Mouse (Mus musculus) liver, postnatal 0 days (tissue): Measurements from ENCODE around the gene Pitpnm2. TPM values are rescaled to one million over a fixed set of nuclear protein-coding genes. Genes with fewer than 3 reads are reported as not detected.

Source experiments
- ATAC-seq: fragments of 200-750 bp; cut with Nextera tagmentation; 2 replicates; pipeline ENCODE4 v1.8.0; 2017; ENCODE audit warnings: mild to moderate bottlenecking, moderate library complexity
- DNase-seq: peaks from one replicate; pipeline ENCODE4 v3.0.0-alpha.2; 2016
- H3K27ac ChIP-seq: fragments of 300-500 bp; sonication (generic); 2 replicates; pipeline ENCODE4 v1.5.1; 2014; ENCODE audit warnings: antibody characterized with exemption, moderate library complexity, mild to moderate bottlenecking, low read depth
- H3K27me3 ChIP-seq: fragments of 300-500 bp; sonication (generic); 2 replicates; pipeline ENCODE4 v1.6.1; 2014; ENCODE audit warnings: low read length, control low read depth, mixed read lengths; ENCODE audit not compliant: insufficient read depth
- H3K36me3 ChIP-seq: fragments of 300-500 bp; sonication (generic); replicated peaks from 2 replicates; pipeline ENCODE4 v1.6.1; 2014; ENCODE audit warnings: mild to moderate bottlenecking, control low read depth, low read length, moderate library complexity, mixed read lengths; ENCODE audit not compliant: insufficient read depth
- H3K4me1 ChIP-seq: fragments of 300-500 bp; sonication (generic); 2 replicates; pipeline ENCODE4 v1.6.1; 2014; ENCODE audit warnings: antibody characterized with exemption, mild to moderate bottlenecking, control low read depth; ENCODE audit not compliant: insufficient read depth
- H3K4me2 ChIP-seq: fragments of 300-500 bp; sonication (generic); 2 replicates; pipeline ENCODE4 v1.6.1; 2014; ENCODE audit warnings: low read depth, mild to moderate bottlenecking, low read length, moderate library complexity, mixed read lengths
- H3K4me3 ChIP-seq: fragments of 300-500 bp; sonication (generic); 2 replicates; pipeline ENCODE4 v1.5.1; 2014; ENCODE audit warnings: low read depth, low read length
- H3K9ac ChIP-seq: fragments of 300-500 bp; sonication (generic); replicated peaks from 2 replicates; pipeline ENCODE4 v1.6.1; 2014; ENCODE audit warnings: mild to moderate bottlenecking, moderate library complexity
- H3K9me3 ChIP-seq: fragments of 300-500 bp; sonication (generic); 2 replicates; pipeline ENCODE4 v1.6.1; 2016; ENCODE audit warnings: mild to moderate bottlenecking, control low read depth, low read length, mixed read lengths
- CTCF ChIP-seq: sonication (generic); IDR thresholded peaks from 2 replicates; pipeline ENCODE4 v1.5.1; 2016; ENCODE audit warnings: antibody characterized with exemption, low read depth
- EP300 ChIP-seq: IDR thresholded peaks from 2 replicates; pipeline ENCODE4 v1.6.1; 2016; ENCODE audit warnings: antibody characterized with exemption, low read depth, mild to moderate bottlenecking
- WGBS: fragments of 180-500 bp; shearing (Covaris S2); extraction: QIAGEN DNeasy Blood & Tissue Kit; methylation state at CpG from one replicate; pipeline ENCODE4 v1.1.7; 2014; ENCODE audit not compliant: insufficient replicate concordance; 5-methylcytosine and 5-hydroxymethylcytosine counted together
- polyA plus RNA-seq: library from polyadenylated mRNA; unstranded; fragments of >200 nt; fragmentation: Nextera tagmentation; extraction: Ambion mirVana; gene quantifications from 2 replicates; pipeline ENCODE4 v1.2.1, GENCODE M21; 2015

Pitpnm2 gene
- polyA plus RNA-seq, 1 experiment from 2014 or later = 2.4 TPM

- Histone ChIP-seq H3K9me3 (no peaks in the 10 kb centered on the region), H3K9ac (no peak overlapping the region), H3K27ac (no peak overlapping the region), H3K4me2 (no peak overlapping the region), H3K27me3 (no peaks in the 10 kb centered on the region), H3K4me1 (no peaks in the 10 kb centered on the region), H3K36me3 (peaks cover 10% of the 10 kb centered on the region), H3K4me3 (no peak overlapping the region)
- ATAC-seq (no peak), DNase-seq (no peak)
- TF ChIP-seq CTCF (no peak), EP300 (no peak)
- 87% methylated on average over 4 of the region's 4 CpGs for WGBS
Observed at GRCm38 (mm10) chr5:124263246-124263645, 13.7 kb upstream of the Pitpnm2 start.

- ATAC-seq = no peak
Observed at GRCm38 (mm10) chr5:124262090-124262489, 12.5 kb upstream of the Pitpnm2 start.

GRCm38 (mm10) chr5:124259133-124259532 is 9.6 kb upstream of the Pitpnm2 start:
- H3K4me3 ChIP-seq = no peak overlapping the region
- H3K27me3 ChIP-seq = no peaks in the 10 kb centered on the region
- TF ChIP-seq EP300 (no peak), CTCF (peak; percentile 37)
- ATAC-seq (no peak), DNase-seq (no peak)
- H3K4me2 ChIP-seq = no peak overlapping the region
- H3K9ac ChIP-seq = no peak overlapping the region
- H3K36me3 ChIP-seq = peaks cover 20% of the 10 kb centered on the region
- 58% methylated on average over 2 of the region's 2 CpGs for WGBS
- no peak overlapping the region for H3K27ac ChIP-seq
- no peaks in the 10 kb centered on the region for H3K4me1 ChIP-seq
- no peaks in the 10 kb centered on the region for H3K9me3 ChIP-seq

More at GRCm38 (mm10) chr5:124262090-124262489, 12.5 kb upstream of the Pitpnm2 start:
- Histone ChIP-seq H3K36me3 (peaks cover 13% of the 10 kb centered on the region), H3K9me3 (no peaks in the 10 kb centered on the region), H3K27me3 (no peaks in the 10 kb centered on the region), H3K4me2 (no peak overlapping the region), H3K9ac (no peak overlapping the region), H3K4me3 (no peak overlapping the region), H3K4me1 (no peaks in the 10 kb centered on the region), H3K27ac (no peak overlapping the region)
- WGBS = 80% methylated on average over 4 of the region's 4 CpGs
- DNase-seq = no peak
- TF ChIP-seq CTCF (no peak), EP300 (no peak)

GRCm38 (mm10) chr5:124258026-124258425 is 8.5 kb upstream of the Pitpnm2 start:
- no peak overlapping the region for H3K27ac ChIP-seq
- H3K27me3 ChIP-seq = no peaks in the 10 kb centered on the region
- H3K4me3 ChIP-seq = no peak overlapping the region
- no peaks in the 10 kb centered on the region for H3K9me3 ChIP-seq
- ATAC-seq = no peak
- no peak for DNase-seq
- WGBS = 94% methylated on average over 1 of the region's 1 CpGs
- TF ChIP-seq EP300 = no peak
- TF ChIP-seq CTCF = no peak
- peaks cover 20% of the 10 kb centered on the region for H3K36me3 ChIP-seq
- H3K4me1 ChIP-seq = no peaks in the 10 kb centered on the region
- H3K4me2 ChIP-seq = no peak overlapping the region
- no peak overlapping the region for H3K9ac ChIP-seq

GRCm38 (mm10) chr5:124255141-124255540 is 5.6 kb upstream of the Pitpnm2 start:
- peaks cover 4% of the 10 kb centered on the region for H3K4me1 ChIP-seq
- H3K9me3 ChIP-seq = no peaks in the 10 kb centered on the region
- TF ChIP-seq EP300 (no peak), CTCF (no peak)
- H3K4me3 ChIP-seq = no peak overlapping the region
- H3K36me3 ChIP-seq = peaks cover 16% of the 10 kb centered on the region
- H3K4me2 ChIP-seq = no peak overlapping the region
- H3K27me3 ChIP-seq = no peaks in the 10 kb centered on the region
- WGBS = 92% methylated on average over 7 of the region's 7 CpGs
- ATAC-seq (no peak), DNase-seq (no peak)
- no peak overlapping the region for H3K27ac ChIP-seq
- H3K9ac ChIP-seq = no peak overlapping the region

GRCm38 (mm10) chr5:124253555-124253954 is 4.0 kb upstream of the Pitpnm2 start:
- no peak for ATAC-seq
- Histone ChIP-seq H3K4me1 (peaks cover 8% of the 10 kb centered on the region), H3K9me3 (no peaks in the 10 kb centered on the region), H3K27me3 (no peaks in the 10 kb centered on the region), H3K27ac (no peak overlapping the region), H3K9ac (no peak overlapping the region), H3K36me3 (peaks cover 13% of the 10 kb centered on the region), H3K4me3 (no peak overlapping the region), H3K4me2 (no peak overlapping the region)
- TF ChIP-seq EP300 = no peak
- WGBS = 81% methylated on average over 8 of the region's 8 CpGs
- no peak for DNase-seq
